20 mouse cellular contexts compared by ENCODE assay signal in the genomic region with DNA sequence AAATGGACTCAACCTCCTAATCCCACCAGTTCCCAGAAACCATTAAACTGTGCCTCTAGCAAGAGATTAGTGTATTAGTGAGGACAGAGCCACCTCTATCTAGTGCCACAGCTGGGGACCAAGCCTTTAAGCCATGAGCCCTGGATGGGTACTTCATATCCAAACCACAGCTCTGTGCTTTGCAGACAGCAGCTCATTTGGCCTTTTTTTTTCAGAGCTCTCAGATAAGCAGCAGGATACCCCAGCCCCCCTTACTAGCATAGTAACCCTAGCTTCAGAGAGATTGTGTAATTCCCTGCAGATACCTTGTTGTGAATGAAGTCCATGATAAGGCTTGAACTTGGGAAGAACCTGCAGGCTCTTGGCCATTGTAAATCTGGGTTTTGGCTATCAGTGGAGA. TPM values are rescaled to one million over a fixed set of nuclear protein-coding genes. Genes with fewer than 3 reads are reported as not detected.
"Had no signal": no experiment of that assay in that cellular context is flagged by ENCODE, and none has a peak within 500 bp of the region (broad histone marks: within the 10 kb centered on the region; RNA-seq: fewer than 3 reads in every experiment).

No protein-coding gene starts in this region.

- H3K27me3 ChIP-seq: megakaryocyte, embryonic 14.5 days; midbrain, embryonic 12.5 days; neural tube, embryonic 13.5 days; neural tube, embryonic 15.5 days had no signal

- H3K9ac ChIP-seq: lung, embryonic 14.5 days; midbrain, embryonic 12.5 days; neural tube, embryonic 13.5 days; neural tube, embryonic 15.5 days had no signal

- DNase-seq: lung, adult 18-20 months; lung, embryonic 14.5 days; lung, postnatal 10 days; lung, postnatal 4 days; midbrain, embryonic 14.5 days; retina, postnatal 1 day; right cerebral cortex, adult 18-20 months; right cerebral cortex, postnatal 25 days; right cerebral cortex, postnatal 4 days; spleen, adult 18-20 months; thymus, adult 18-20 months; thymus, postnatal 14 days; thymus, postnatal 36 days had no signal

- ATAC-seq: midbrain, embryonic 16.5 days had no signal

- H3K4me2 ChIP-seq: lung, embryonic 14.5 days; midbrain, embryonic 12.5 days; neural tube, embryonic 13.5 days; neural tube, embryonic 15.5 days had no signal

- H3K9me3 ChIP-seq: megakaryocyte, embryonic 14.5 days; midbrain, embryonic 10.5 days; midbrain, embryonic 12.5 days; neural tube, embryonic 13.5 days; neural tube, embryonic 15.5 days had no signal

- H3K36me3 ChIP-seq: midbrain, embryonic 10.5 days; midbrain, embryonic 12.5 days; neural tube, embryonic 13.5 days; neural tube, embryonic 15.5 days had no signal

- H3K27ac ChIP-seq: midbrain, embryonic 10.5 days; midbrain, embryonic 12.5 days; neural tube, embryonic 13.5 days; neural tube, embryonic 15.5 days had no signal

- H3K4me1 ChIP-seq: midbrain, embryonic 10.5 days; midbrain, embryonic 12.5 days; neural tube, embryonic 13.5 days; neural tube, embryonic 15.5 days had no signal

- H3K4me3 ChIP-seq: megakaryocyte, embryonic 14.5 days; midbrain, embryonic 10.5 days; midbrain, embryonic 12.5 days; myocyte; neural tube, embryonic 13.5 days; neural tube, embryonic 15.5 days had no signal

RNA-seq across cellular contexts. Expression of a gene that starts 11.9 kb away (rescaled TPM):
- polyA plus RNA-seq: midbrain, embryonic 10.5 days had no signal
